Mouse (Mus musculus): ENCODE measurements around the gene Kctd7.

- TF ChIP-seq CTCF (IDR thresholded peaks at IDR 0.05; ENCODE audit: insufficient read depth, low read length) (no peak), POLR2A (IDR thresholded peaks at IDR 0.05; ENCODE audit: borderline replicate concordance, extremely low read depth, low read depth, low read length) (no peak)
Observed at GRCm38 (mm10) chr5:130187383-130187782, 42.7 kb downstream of the Kctd7 start.
